Mouse (Mus musculus) T-helper 1 cell (primary cell): ENCODE measurements around the gene Krt4.

ENCODE experiments used
- in situ Hi-C: fragments of 300-600 bp; cut with MboI, MseI; formaldehyde crosslinking; loops from one replicate; pipeline ENCODE4 v1.15.1; 2025; ENCODE audit warnings: high pct_unique_total_duplicates

The Krt4 gene

GRCm38 (mm10) chr15:101902171-101903149 is 22.1 kb downstream of the Krt4 start:
- in situ Hi-C loops, result no loop called here

GRCm38 (mm10) chr15:101895216-101895615 is 29.3 kb downstream of the Krt4 start:
- in situ Hi-C loops, result no loop called here

- in situ Hi-C loops, result no loop called here
Measured at GRCm38 (mm10) chr15:101892820-101893219, 31.7 kb downstream of the Krt4 start, which contains the start of gene Krt76. Krt76 (minus strand) TSS chr15:101892920.

GRCm38 (mm10) chr15:101879776-101880175 is 44.8 kb downstream of the Krt4 start:
- in situ Hi-C loops, result loop anchor here (10.0 kb wide), 1 partner anchor 295 kb away; no protein-coding TSS in a partner anchor

GRCm38 (mm10) chr15:101878041-101878440 is 46.5 kb downstream of the Krt4 start:
- in situ Hi-C loops, result no loop called here

- in situ Hi-C loops, result no loop called here
Measured at GRCm38 (mm10) chr15:101874383-101874782, 50.2 kb downstream of the Krt4 start.

- in situ Hi-C loops, result no loop called here
Measured at GRCm38 (mm10) chr15:101873231-101873630, 51.3 kb downstream of the Krt4 start.

- in situ Hi-C loops, result no loop called here
Measured at GRCm38 (mm10) chr15:101869431-101869830, 55.1 kb downstream of the Krt4 start, which contains the start of gene Krt77. Krt77 (minus strand) TSS chr15:101869705.
